Mouse (Mus musculus) lung, postnatal 0 days (tissue): ENCODE measurements at regions not wholly inside any gene's neighbourhood (a gene's known extent, or its start where the extent isn't known, plus 50 kb on each side); places are given as distances from the start of the nearest gene placed in this dataset.

Source experiments
- CTCF ChIP-seq: IDR thresholded peaks from 2 replicates; pipeline ENCODE4 v1.5.1; 2016; ENCODE audit warnings: antibody characterized with exemption, mild to moderate bottlenecking
- EP300 ChIP-seq: IDR thresholded peaks from 2 replicates; pipeline ENCODE4 v1.6.1; 2016; ENCODE audit warnings: antibody characterized with exemption, mild to moderate bottlenecking, control low read depth

DNA sequence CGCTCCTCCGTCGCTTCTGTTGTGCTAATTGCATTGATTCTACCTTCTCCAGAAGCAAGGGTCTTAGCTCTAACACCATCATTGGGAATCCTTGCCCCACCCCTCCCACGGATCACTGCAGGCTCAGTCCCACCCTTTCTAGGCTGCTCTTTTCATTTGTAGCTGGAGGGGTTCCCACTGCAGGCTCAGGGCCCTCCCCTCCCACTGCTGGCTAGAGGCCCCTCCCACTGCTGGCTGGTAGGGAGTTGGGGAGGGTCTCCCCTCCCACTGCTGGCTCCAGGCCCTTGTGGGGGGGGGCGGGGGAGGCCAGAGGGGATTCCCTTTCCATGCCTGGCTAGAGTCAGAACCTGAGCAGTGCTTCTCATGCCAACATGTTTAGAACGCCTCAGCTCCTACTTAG, 215.5 kb upstream of the Mphosph6 start:
- TF ChIP-seq EP300 (no peak), CTCF (no peak)
